Mouse (Mus musculus) liver, embryonic 13.5 days (tissue): ENCODE data around the gene Adra2b. TPM values are rescaled to one million over a fixed set of nuclear protein-coding genes. Genes with fewer than 3 reads are reported as not detected.

ENCODE experiments used
- ATAC-seq: fragments of 200-750 bp; cut with Nextera tagmentation; 2 replicates; pipeline ENCODE4 v1.8.0; 2017; ENCODE audit warnings: low read depth, mild to moderate bottlenecking, moderate number of reproducible peaks, moderate library complexity
- DNase-seq: peaks from one replicate; pipeline ENCODE4 v3.0.0; 2022
- H3K27ac ChIP-seq: fragments of 300-500 bp; sonication (generic); 2 replicates; pipeline ENCODE4 v1.5.1; 2015; ENCODE audit warnings: moderate library complexity, mild to moderate bottlenecking, inconsistent platforms
- H3K27me3 ChIP-seq: fragments of 300-500 bp; sonication (generic); 2 replicates; pipeline ENCODE4 v1.6.1; 2015; ENCODE audit warnings: mild to moderate bottlenecking, inconsistent platforms
- H3K36me3 ChIP-seq: fragments of 300-500 bp; sonication (generic); 2 replicates; pipeline ENCODE4 v1.6.1; 2015; ENCODE audit warnings: mild to moderate bottlenecking, inconsistent platforms
- H3K4me1 ChIP-seq: fragments of 300-500 bp; sonication (generic); replicated peaks from 2 replicates; pipeline ENCODE4 v1.6.1; 2015; ENCODE audit warnings: inconsistent platforms
- H3K4me2 ChIP-seq: fragments of 300-500 bp; sonication (generic); 2 replicates; pipeline ENCODE4 v1.6.1; 2015; ENCODE audit warnings: inconsistent platforms, mild to moderate bottlenecking, moderate library complexity
- H3K4me3 ChIP-seq: fragments of 300-500 bp; sonication (generic); replicated peaks from 2 replicates; pipeline ENCODE4 v1.5.1; 2015; ENCODE audit warnings: mild to moderate bottlenecking, inconsistent platforms
- H3K9ac ChIP-seq: fragments of 300-500 bp; sonication (generic); 2 replicates; pipeline ENCODE4 v1.6.1; 2015; ENCODE audit warnings: mild to moderate bottlenecking, inconsistent platforms
- H3K9me3 ChIP-seq: fragments of 300-500 bp; sonication (generic); replicated peaks from 2 replicates; pipeline ENCODE4 v1.6.1; 2016; ENCODE audit warnings: inconsistent platforms
- WGBS: fragments of 180-500 bp; shearing (Covaris S2); methylation state at CpG from one replicate; pipeline ENCODE4 v1.1.7; 2015; ENCODE audit not compliant: insufficient replicate concordance; 5-methylcytosine and 5-hydroxymethylcytosine counted together
- polyA plus RNA-seq: library from polyadenylated mRNA; unstranded; fragments of >200 nt; fragmentation: Nextera tagmentation; extraction: Ambion mirVana; gene quantifications from 2 replicates; pipeline ENCODE4 v1.2.1, GENCODE M21; 2015

Adra2b gene
- 29.4 and 32.4 TPM in 2 replicates for polyA plus RNA-seq

- H3K9ac ChIP-seq, result peak within 1 kb of the TSS; percentile 92
- peak within 1 kb of the TSS; percentile 96 for H3K4me2 ChIP-seq
- peak within 1 kb of the TSS; percentile 80 for H3K4me3 ChIP-seq
- peaks cover 51% of the 10 kb centered on the region for H3K4me1 ChIP-seq
- under 1% methylated on average over 41 of the region's 49 CpGs for WGBS
- H3K27me3 ChIP-seq, result peaks cover 93% of the 10 kb centered on the region
- H3K27ac ChIP-seq, result peak within 1 kb of the TSS; percentile 78
- peak; percentile 81 for DNase-seq
- ATAC-seq, result peak; percentile 92
- H3K36me3 ChIP-seq, result peaks cover 20% of the 10 kb centered on the region
- no peaks in the 10 kb centered on the region for H3K9me3 ChIP-seq
Measured at GRCm38 (mm10) chr2:127362459-127363281, at the start of gene Adra2b. Gene Adra2b, plus strand, starts transcription at chr2:127363208.

GRCm38 (mm10) chr2:127313878-127314277 lies 49.1 kb upstream of the Adra2b start:
- Histone ChIP-seq H3K9ac (no peak overlapping the region), H3K4me1 (peaks cover 12% of the 10 kb centered on the region), H3K27me3 (no peaks in the 10 kb centered on the region), H3K4me2 (no peak overlapping the region), H3K36me3 (no peaks in the 10 kb centered on the region), H3K4me3 (no peak overlapping the region), H3K9me3 (no peaks in the 10 kb centered on the region), H3K27ac (peak overlapping the region; percentile 7; the same call in 1 of the 2 replicates)
- DNase-seq, result no peak
- ATAC-seq, result peak; percentile 39; the same call in 1 of the 2 replicates
- WGBS, result 47% methylated on average over 4 of the region's 4 CpGs

GRCm38 (mm10) chr2:127314467-127315154 lies 48.4 kb upstream of the Adra2b start:
- Histone ChIP-seq H3K36me3 (no peaks in the 10 kb centered on the region), H3K9me3 (no peaks in the 10 kb centered on the region), H3K4me1 (peaks cover 12% of the 10 kb centered on the region), H3K9ac (no peak overlapping the region), H3K27me3 (no peaks in the 10 kb centered on the region), H3K4me2 (no peak overlapping the region), H3K4me3 (no peak overlapping the region), H3K27ac (peak overlapping the region; percentile 7; the same call in 1 of the 2 replicates)
- 28% methylated on average over 6 of the region's 6 CpGs for WGBS
- DNase-seq (no peak), ATAC-seq (no peak)

GRCm38 (mm10) chr2:127315155-127315470 lies 47.9 kb upstream of the Adra2b start:
- Histone ChIP-seq H3K9me3 (no peaks in the 10 kb centered on the region), H3K36me3 (no peaks in the 10 kb centered on the region), H3K4me2 (no peak overlapping the region), H3K27me3 (no peaks in the 10 kb centered on the region), H3K4me1 (peaks cover 9% of the 10 kb centered on the region), H3K9ac (no peak overlapping the region), H3K27ac (no peak overlapping the region), H3K4me3 (no peak overlapping the region)
- 80% methylated on average over 1 of the region's 1 CpGs for WGBS
- no peak for ATAC-seq
- DNase-seq, result no peak

DNA sequence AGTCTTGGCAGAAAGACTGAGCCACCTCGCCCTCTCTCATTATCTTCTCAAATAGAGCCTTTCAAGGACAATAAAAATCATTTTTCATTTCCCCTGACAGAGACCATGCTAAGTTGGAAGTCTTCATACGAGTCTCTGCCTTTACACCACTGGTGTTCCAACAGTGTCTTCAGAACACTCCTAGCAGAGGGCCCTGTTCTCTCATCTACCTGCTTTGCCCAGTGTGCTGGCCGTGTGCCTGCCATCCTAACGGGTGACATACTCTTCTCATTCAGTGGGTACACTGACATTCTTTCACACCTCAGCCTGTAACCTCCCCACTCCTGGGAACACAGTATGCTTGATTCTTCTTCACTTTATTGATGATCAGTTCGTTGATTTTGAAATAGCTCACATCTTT lies 46.6 kb upstream of the Adra2b start:
- no peaks in the 10 kb centered on the region for H3K9me3 ChIP-seq
- H3K27ac ChIP-seq, result no peak overlapping the region
- H3K4me2 ChIP-seq, result no peak overlapping the region
- no peak overlapping the region for H3K4me3 ChIP-seq
- H3K4me1 ChIP-seq, result peaks cover 7% of the 10 kb centered on the region
- no peak overlapping the region for H3K9ac ChIP-seq
- no peak for DNase-seq
- 65% methylated on average over 5 of the region's 5 CpGs for WGBS
- no peaks in the 10 kb centered on the region for H3K36me3 ChIP-seq
- no peaks in the 10 kb centered on the region for H3K27me3 ChIP-seq
- ATAC-seq, result no peak

DNA sequence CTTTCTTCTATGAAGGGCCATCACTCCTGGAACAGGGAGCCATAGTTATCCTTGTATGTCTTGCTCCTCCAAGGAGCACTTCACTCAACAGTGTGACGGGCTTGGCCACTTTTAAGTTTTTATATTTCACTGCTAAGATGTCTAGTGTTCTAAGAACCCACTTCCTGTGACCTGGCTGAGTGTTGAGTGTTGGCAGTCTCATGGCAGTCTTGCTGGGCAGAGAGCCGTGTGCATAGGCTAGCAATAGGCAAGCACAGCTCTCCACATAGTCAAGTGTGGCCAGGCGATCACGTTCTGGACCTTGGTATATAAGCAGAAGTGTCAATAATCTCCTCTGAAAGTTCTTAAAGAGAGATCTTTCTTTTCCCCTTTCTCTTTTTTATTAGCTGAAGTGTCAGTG lies 44.9 kb upstream of the Adra2b start:
- Histone ChIP-seq H3K27ac (no peak overlapping the region), H3K36me3 (no peaks in the 10 kb centered on the region), H3K9me3 (no peaks in the 10 kb centered on the region), H3K4me1 (peaks cover 7% of the 10 kb centered on the region), H3K4me2 (no peak overlapping the region), H3K4me3 (no peak overlapping the region), H3K27me3 (no peaks in the 10 kb centered on the region), H3K9ac (no peak overlapping the region)
- 51% methylated on average over 4 of the region's 4 CpGs for WGBS
- DNase-seq (no peak), ATAC-seq (no peak)

GRCm38 (mm10) chr2:127319071-127319470 lies 43.9 kb upstream of the Adra2b start:
- Histone ChIP-seq H3K36me3 (no peaks in the 10 kb centered on the region), H3K27ac (no peak overlapping the region), H3K9me3 (no peaks in the 10 kb centered on the region), H3K27me3 (no peaks in the 10 kb centered on the region), H3K4me1 (peaks cover 10% of the 10 kb centered on the region), H3K4me3 (no peak overlapping the region), H3K4me2 (no peak overlapping the region), H3K9ac (no peak overlapping the region)
- 30% methylated on average over 4 of the region's 4 CpGs for WGBS
- no peak for DNase-seq
- ATAC-seq, result no peak

DNA sequence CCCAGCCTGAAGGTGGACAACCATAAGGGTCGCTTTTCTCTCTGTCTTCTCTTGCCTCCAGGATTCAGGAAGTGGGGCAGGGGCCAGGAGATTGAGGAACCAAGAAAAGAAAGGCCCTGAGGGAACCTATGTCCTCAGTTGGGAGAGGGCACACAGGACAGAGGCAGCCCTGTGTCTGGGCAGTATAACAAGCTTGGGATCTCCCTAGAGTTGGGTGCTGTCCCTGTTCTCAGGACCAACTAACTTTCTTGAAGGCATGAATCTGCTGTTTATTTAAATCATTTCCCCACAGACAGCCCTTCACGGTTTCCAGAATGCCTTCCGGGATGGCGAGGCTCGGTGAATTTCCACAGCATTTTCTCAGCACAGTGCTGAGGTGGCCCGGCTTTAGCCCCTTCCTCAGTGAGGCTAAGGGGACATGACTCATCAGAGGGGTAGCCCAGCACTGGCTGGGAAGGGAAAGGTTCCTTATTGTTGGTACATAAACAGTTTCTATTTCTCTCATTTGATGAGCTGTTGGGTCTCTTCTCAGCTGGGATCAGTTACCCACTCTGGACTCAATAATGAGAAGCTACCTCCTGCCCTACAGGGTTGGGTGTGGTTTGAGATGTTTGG lies 40.2 kb upstream of the Adra2b start:
- H3K36me3 ChIP-seq, result no peaks in the 10 kb centered on the region
- no peak for DNase-seq
- 44% methylated on average over 6 of the region's 6 CpGs for WGBS

GRCm38 (mm10) chr2:127323667-127324066 lies 39.3 kb upstream of the Adra2b start:
- H3K4me2 ChIP-seq, result no peak overlapping the region
- ATAC-seq, result no peak

More for the DNA sequence above, 40.2 kb upstream of the Adra2b start:
- Histone ChIP-seq H3K4me1 (peaks cover 7% of the 10 kb centered on the region; the same call in 1 of the 2 replicates), H3K4me2 (no peak overlapping the region), H3K27me3 (no peaks in the 10 kb centered on the region), H3K27ac (no peak overlapping the region), H3K4me3 (no peak overlapping the region), H3K9me3 (no peaks in the 10 kb centered on the region), H3K9ac (no peak overlapping the region)
- ATAC-seq, result no peak

DNA sequence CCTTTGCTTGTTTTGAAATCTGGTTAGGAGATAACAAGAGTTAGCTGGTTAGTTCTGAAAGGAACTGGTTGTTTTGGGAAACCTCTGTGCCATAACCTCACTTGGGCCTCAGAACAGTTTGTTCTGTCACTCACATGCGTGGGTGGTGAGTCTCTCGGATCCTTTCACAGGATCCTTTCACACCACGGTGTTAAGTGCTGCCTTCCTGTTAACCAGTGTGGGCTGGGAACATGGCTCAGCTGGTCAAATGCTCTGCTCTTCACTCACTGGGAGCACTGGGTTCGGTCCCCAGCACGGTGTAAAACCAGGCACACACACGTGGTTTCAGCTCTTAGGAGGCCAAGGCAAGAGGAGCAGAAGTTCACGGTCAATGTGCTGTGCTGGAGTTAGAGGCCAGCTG lies 38.6 kb upstream of the Adra2b start:
- H3K4me3 ChIP-seq, result no peak overlapping the region
- DNase-seq, result no peak
- WGBS, result 43% methylated on average over 7 of the region's 7 CpGs

More at GRCm38 (mm10) chr2:127323667-127324066, 39.3 kb upstream of the Adra2b start:
- no peaks in the 10 kb centered on the region for H3K27me3 ChIP-seq
- peaks cover 16% of the 10 kb centered on the region for H3K4me1 ChIP-seq
- H3K36me3 ChIP-seq, result no peaks in the 10 kb centered on the region
- H3K4me3 ChIP-seq, result no peak overlapping the region
- no peak overlapping the region for H3K27ac ChIP-seq
- no peaks in the 10 kb centered on the region for H3K9me3 ChIP-seq
- H3K9ac ChIP-seq, result no peak overlapping the region
- WGBS, result 59% methylated on average over 1 of the region's 1 CpGs
- DNase-seq, result no peak

More for the DNA sequence above, 38.6 kb upstream of the Adra2b start:
- no peaks in the 10 kb centered on the region for H3K27me3 ChIP-seq
- no peaks in the 10 kb centered on the region for H3K9me3 ChIP-seq
- H3K36me3 ChIP-seq, result no peaks in the 10 kb centered on the region
- no peak overlapping the region for H3K9ac ChIP-seq
- no peak for ATAC-seq
- H3K4me1 ChIP-seq, result peaks cover 23% of the 10 kb centered on the region
- no peak overlapping the region for H3K27ac ChIP-seq
- H3K4me2 ChIP-seq, result no peak overlapping the region
